Mouse (Mus musculus): ENCODE measurements around the gene Slc44a1. TPM values are rescaled to one million over a fixed set of nuclear protein-coding genes. Genes with fewer than 3 reads are reported as not detected.

The Slc44a1 gene
- polyA plus RNA-seq, 1 experiment from 2014 or later: 16.2 TPM

GRCm38 (mm10) chr4:53596063-53596895 lies 156.1 kb downstream of the Slc44a1 start:
- H3K36me3 ChIP-seq (ENCODE audit: control insufficient read depth, insufficient read depth, low read length): no peaks in the 10 kb centered on the region
- H3K27ac ChIP-seq (ENCODE audit: low read depth, low read length): no peak overlapping the region
- no peaks in the 10 kb centered on the region for H3K9me3 ChIP-seq (ENCODE audit: control insufficient read depth, low read length)
- H3K27me3 ChIP-seq (ENCODE audit: control insufficient read depth, insufficient read depth, low read length): no peaks in the 10 kb centered on the region
- no peak overlapping the region for H3K4me3 ChIP-seq (ENCODE audit: low read depth, low read length)
- H3K4me1 ChIP-seq (replicated peaks; ENCODE audit: control insufficient read depth, insufficient read depth, low read length): no peaks in the 10 kb centered on the region
- ATAC-seq (replicated peaks; ENCODE audit: low FRiP score) (no peak), DNase-seq (ENCODE audit: low spot score) (no peak)
- WGBS: 64% methylated on average over 15 of the region's 15 CpGs
- H3K9ac ChIP-seq (ENCODE audit: low read length): no peak overlapping the region
- H3K4me2 ChIP-seq (ENCODE audit: low read depth, low read length, severe bottlenecking): no peak overlapping the region

GRCm38 (mm10) chr4:53600462-53600861 lies 160.2 kb downstream of the Slc44a1 start:
- Histone ChIP-seq H3K27ac (ENCODE audit: low read depth, low read length) (no peak overlapping the region), H3K4me3 (ENCODE audit: low read depth, low read length) (no peak overlapping the region), H3K36me3 (ENCODE audit: control insufficient read depth, insufficient read depth, low read length) (no peaks in the 10 kb centered on the region), H3K27me3 (ENCODE audit: control insufficient read depth, insufficient read depth, low read length) (no peaks in the 10 kb centered on the region), H3K9me3 (ENCODE audit: control insufficient read depth, low read length) (no peaks in the 10 kb centered on the region), H3K9ac (ENCODE audit: low read length) (no peak overlapping the region), H3K4me2 (ENCODE audit: low read depth, low read length, severe bottlenecking) (no peak overlapping the region), H3K4me1 (replicated peaks; ENCODE audit: control insufficient read depth, insufficient read depth, low read length) (no peaks in the 10 kb centered on the region)
- no peak for DNase-seq (ENCODE audit: low spot score)
- 39% methylated on average over 6 of the region's 6 CpGs for WGBS
- ATAC-seq (replicated peaks; ENCODE audit: low FRiP score): no peak

- Histone ChIP-seq H3K4me3 (ENCODE audit: low read depth, low read length) (no peak overlapping the region), H3K9me3 (ENCODE audit: control insufficient read depth, low read length) (no peaks in the 10 kb centered on the region), H3K4me1 (replicated peaks; ENCODE audit: control insufficient read depth, insufficient read depth, low read length) (no peaks in the 10 kb centered on the region), H3K27me3 (ENCODE audit: control insufficient read depth, insufficient read depth, low read length) (no peaks in the 10 kb centered on the region), H3K27ac (ENCODE audit: low read depth, low read length) (no peak overlapping the region), H3K4me2 (ENCODE audit: low read depth, low read length, severe bottlenecking) (no peak overlapping the region), H3K9ac (ENCODE audit: low read length) (no peak overlapping the region), H3K36me3 (ENCODE audit: control insufficient read depth, insufficient read depth, low read length) (no peaks in the 10 kb centered on the region)
- DNase-seq (ENCODE audit: low spot score) (no peak), ATAC-seq (replicated peaks; ENCODE audit: low FRiP score) (no peak)
- 92% methylated on average over 5 of the region's 5 CpGs for WGBS
Measured at GRCm38 (mm10) chr4:53614576-53615225, 174.5 kb downstream of the Slc44a1 start.

GRCm38 (mm10) chr4:53617968-53618367 lies 177.8 kb downstream of the Slc44a1 start:
- H3K9ac ChIP-seq (ENCODE audit: low read length): no peak overlapping the region
- H3K4me1 ChIP-seq (replicated peaks; ENCODE audit: control insufficient read depth, insufficient read depth, low read length): no peaks in the 10 kb centered on the region
- H3K4me2 ChIP-seq (ENCODE audit: low read depth, low read length, severe bottlenecking): no peak overlapping the region
- H3K9me3 ChIP-seq (ENCODE audit: control insufficient read depth, low read length): no peaks in the 10 kb centered on the region
- ATAC-seq (replicated peaks; ENCODE audit: low FRiP score) (no peak), DNase-seq (ENCODE audit: low spot score) (no peak)
- H3K27me3 ChIP-seq (ENCODE audit: control insufficient read depth, insufficient read depth, low read length): no peaks in the 10 kb centered on the region
- no peaks in the 10 kb centered on the region for H3K36me3 ChIP-seq (ENCODE audit: control insufficient read depth, insufficient read depth, low read length)
- H3K27ac ChIP-seq (ENCODE audit: low read depth, low read length): no peak overlapping the region
- H3K4me3 ChIP-seq (ENCODE audit: low read depth, low read length): no peak overlapping the region
- 35% methylated on average over 3 of the region's 3 CpGs for WGBS

GRCm38 (mm10) chr4:53620104-53620503 lies 179.9 kb downstream of the Slc44a1 start:
- WGBS: 86% methylated on average over 6 of the region's 6 CpGs
- no peaks in the 10 kb centered on the region for H3K9me3 ChIP-seq (ENCODE audit: control insufficient read depth, low read length)

GRCm38 (mm10) chr4:53621084-53621483 lies 180.9 kb downstream of the Slc44a1 start:
- no peak overlapping the region for H3K4me2 ChIP-seq (ENCODE audit: low read depth, low read length, severe bottlenecking)
- no peak overlapping the region for H3K9ac ChIP-seq (ENCODE audit: low read length)
- H3K4me3 ChIP-seq (ENCODE audit: low read depth, low read length): no peak overlapping the region
- H3K27me3 ChIP-seq (ENCODE audit: control insufficient read depth, insufficient read depth, low read length): no peaks in the 10 kb centered on the region
- peaks cover 3% of the 10 kb centered on the region; the same call in 1 of the 2 replicates for H3K4me1 ChIP-seq (replicated peaks; ENCODE audit: control insufficient read depth, insufficient read depth, low read length)
- WGBS: 82% methylated on average over 6 of the region's 6 CpGs
- H3K36me3 ChIP-seq (ENCODE audit: control insufficient read depth, insufficient read depth, low read length): no peaks in the 10 kb centered on the region
- no peak overlapping the region for H3K27ac ChIP-seq (ENCODE audit: low read depth, low read length)
- DNase-seq (ENCODE audit: low spot score) (no peak), ATAC-seq (replicated peaks; ENCODE audit: low FRiP score) (no peak)
- no peaks in the 10 kb centered on the region for H3K9me3 ChIP-seq (ENCODE audit: control insufficient read depth, low read length)

More at GRCm38 (mm10) chr4:53620104-53620503, 179.9 kb downstream of the Slc44a1 start:
- Histone ChIP-seq H3K27ac (ENCODE audit: low read depth, low read length) (no peak overlapping the region), H3K4me3 (ENCODE audit: low read depth, low read length) (no peak overlapping the region), H3K27me3 (ENCODE audit: control insufficient read depth, insufficient read depth, low read length) (no peaks in the 10 kb centered on the region), H3K4me2 (ENCODE audit: low read depth, low read length, severe bottlenecking) (no peak overlapping the region), H3K4me1 (replicated peaks; ENCODE audit: control insufficient read depth, insufficient read depth, low read length) (peaks cover 3% of the 10 kb centered on the region; the same call in 1 of the 2 replicates), H3K36me3 (ENCODE audit: control insufficient read depth, insufficient read depth, low read length) (no peaks in the 10 kb centered on the region), H3K9ac (ENCODE audit: low read length) (no peak overlapping the region)
- ATAC-seq (replicated peaks; ENCODE audit: low FRiP score) (no peak), DNase-seq (ENCODE audit: low spot score) (no peak)

- Histone ChIP-seq H3K9ac (ENCODE audit: low read length) (no peak overlapping the region), H3K4me1 (replicated peaks; ENCODE audit: control insufficient read depth, insufficient read depth, low read length) (peaks cover 3% of the 10 kb centered on the region; the same call in 1 of the 2 replicates), H3K4me2 (ENCODE audit: low read depth, low read length, severe bottlenecking) (no peak overlapping the region), H3K9me3 (ENCODE audit: control insufficient read depth, low read length) (no peaks in the 10 kb centered on the region), H3K4me3 (ENCODE audit: low read depth, low read length) (no peak overlapping the region), H3K36me3 (ENCODE audit: control insufficient read depth, insufficient read depth, low read length) (no peaks in the 10 kb centered on the region), H3K27ac (ENCODE audit: low read depth, low read length) (no peak overlapping the region), H3K27me3 (ENCODE audit: control insufficient read depth, insufficient read depth, low read length) (no peaks in the 10 kb centered on the region)
- ATAC-seq (replicated peaks; ENCODE audit: low FRiP score): no peak
- DNase-seq (ENCODE audit: low spot score): no peak
- 80% methylated on average over 5 of the region's 5 CpGs for WGBS
Measured at GRCm38 (mm10) chr4:53621490-53621889, 181.3 kb downstream of the Slc44a1 start.

- H3K9ac ChIP-seq (ENCODE audit: low read length): no peak overlapping the region
- 84% methylated on average over 1 of the region's 1 CpGs for WGBS
- no peak overlapping the region for H3K4me2 ChIP-seq (ENCODE audit: low read depth, low read length, severe bottlenecking)
- H3K27me3 ChIP-seq (ENCODE audit: control insufficient read depth, insufficient read depth, low read length): no peaks in the 10 kb centered on the region
- no peaks in the 10 kb centered on the region for H3K9me3 ChIP-seq (ENCODE audit: control insufficient read depth, low read length)
- H3K4me3 ChIP-seq (ENCODE audit: low read depth, low read length): no peak overlapping the region
- H3K36me3 ChIP-seq (ENCODE audit: control insufficient read depth, insufficient read depth, low read length): no peaks in the 10 kb centered on the region
- H3K27ac ChIP-seq (ENCODE audit: low read depth, low read length): no peak overlapping the region
- no peak for DNase-seq (ENCODE audit: low spot score)
- no peak for ATAC-seq (replicated peaks; ENCODE audit: low FRiP score)
- H3K4me1 ChIP-seq (replicated peaks; ENCODE audit: control insufficient read depth, insufficient read depth, low read length): peaks cover 3% of the 10 kb centered on the region; the same call in 1 of the 2 replicates
Measured at GRCm38 (mm10) chr4:53623711-53624110, 183.5 kb downstream of the Slc44a1 start.

Measured in forebrain, embryonic 11.5 days (tissue).